Mouse (Mus musculus) limb, embryonic 15.5 days (tissue): Measurements from ENCODE around the gene Mcee. TPM values are rescaled to one million over a fixed set of nuclear protein-coding genes. Genes with fewer than 3 reads are reported as not detected.

ENCODE experiments used
- ATAC-seq: fragments of 200-750 bp; cut with Nextera tagmentation; 2 replicates; pipeline ENCODE4 v1.8.0; 2017; ENCODE audit warnings: low read depth, moderate TSS enrichment; ENCODE audit not compliant: insufficient number of reproducible peaks, low FRiP score, low TSS enrichment
- H3K27ac ChIP-seq: fragments of 300-500 bp; sonication (generic); 2 replicates; pipeline ENCODE4 v1.5.1; 2015; ENCODE audit warnings: moderate library complexity, mild to moderate bottlenecking, inconsistent platforms
- H3K27me3 ChIP-seq: fragments of 300-500 bp; sonication (generic); 2 replicates; pipeline ENCODE4 v1.6.1; 2015; ENCODE audit warnings: inconsistent platforms
- H3K36me3 ChIP-seq: fragments of 300-500 bp; sonication (generic); 2 replicates; pipeline ENCODE4 v1.6.1; 2015; ENCODE audit warnings: inconsistent platforms
- H3K4me1 ChIP-seq: fragments of 300-500 bp; sonication (generic); 2 replicates; pipeline ENCODE4 v1.6.1; 2015; ENCODE audit warnings: inconsistent platforms
- H3K4me2 ChIP-seq: fragments of 300-500 bp; sonication (generic); 2 replicates; pipeline ENCODE4 v1.6.1; 2015; ENCODE audit warnings: mild to moderate bottlenecking, inconsistent platforms
- H3K4me3 ChIP-seq: fragments of 300-500 bp; sonication (generic); 2 replicates; pipeline ENCODE4 v1.5.1; 2015; ENCODE audit warnings: mild to moderate bottlenecking, inconsistent platforms
- H3K9ac ChIP-seq: fragments of 300-500 bp; sonication (generic); 2 replicates; pipeline ENCODE4 v1.6.1; 2015; ENCODE audit warnings: inconsistent platforms
- H3K9me3 ChIP-seq: fragments of 300-500 bp; sonication (generic); 2 replicates; pipeline ENCODE4 v1.6.1; 2016; ENCODE audit warnings: inconsistent platforms
- WGBS: fragments of 180-500 bp; shearing (Covaris S2); methylation state at CpG from one replicate; pipeline ENCODE4 v1.1.7; 2015; 5-methylcytosine and 5-hydroxymethylcytosine counted together
- polyA plus RNA-seq: library from polyadenylated mRNA; unstranded; fragments of >200 nt; fragmentation: Nextera tagmentation; extraction: Ambion mirVana; gene quantifications from 2 replicates; pipeline ENCODE4 v1.2.1, GENCODE M21; 2015

The Mcee gene
- polyA plus RNA-seq, 1 experiment from 2014 or later: 65.5 TPM

GRCm38 (mm10) chr7:64369841-64370240 lies 22.6 kb upstream of the Mcee start:
- peaks cover 46% of the 10 kb centered on the region for H3K36me3 ChIP-seq
- WGBS: 85% methylated on average over 6 of the region's 6 CpGs

GRCm38 (mm10) chr7:64371940-64372878 lies 20.2 kb upstream of the Mcee start:
- 85% methylated on average over 23 of the region's 23 CpGs for WGBS
- H3K9ac ChIP-seq: no peak overlapping the region
- peaks cover 11% of the 10 kb centered on the region for H3K4me1 ChIP-seq
- H3K9me3 ChIP-seq: no peaks in the 10 kb centered on the region
- no peaks in the 10 kb centered on the region for H3K27me3 ChIP-seq
- ATAC-seq: no peak
- H3K36me3 ChIP-seq: peaks cover 33% of the 10 kb centered on the region
- no peak overlapping the region for H3K4me2 ChIP-seq
- H3K4me3 ChIP-seq: peak overlapping the region; percentile 71; the same call in 1 of the 2 replicates
- H3K27ac ChIP-seq: no peak overlapping the region

More at GRCm38 (mm10) chr7:64369841-64370240, 22.6 kb upstream of the Mcee start:
- H3K9ac ChIP-seq: no peak overlapping the region
- no peak overlapping the region for H3K4me3 ChIP-seq
- no peak overlapping the region for H3K27ac ChIP-seq
- no peak overlapping the region for H3K4me2 ChIP-seq
- H3K9me3 ChIP-seq: no peaks in the 10 kb centered on the region
- no peaks in the 10 kb centered on the region for H3K27me3 ChIP-seq
- no peak for ATAC-seq
- H3K4me1 ChIP-seq: peaks cover 11% of the 10 kb centered on the region

GRCm38 (mm10) chr7:64373147-64373829 lies 19.1 kb upstream of the Mcee start:
- no peaks in the 10 kb centered on the region for H3K9me3 ChIP-seq
- H3K9ac ChIP-seq: peak overlapping the region; percentile 57; the same call in 1 of the 2 replicates
- H3K4me1 ChIP-seq: peaks cover 11% of the 10 kb centered on the region
- H3K4me3 ChIP-seq: peak overlapping the region; percentile 71
- 8% methylated on average over 18 of the region's 18 CpGs for WGBS
- peaks cover 38% of the 10 kb centered on the region for H3K36me3 ChIP-seq
- ATAC-seq: no peak
- no peaks in the 10 kb centered on the region for H3K27me3 ChIP-seq
- peak overlapping the region; percentile 98 for H3K27ac ChIP-seq
- H3K4me2 ChIP-seq: peak overlapping the region; percentile 59

GRCm38 (mm10) chr7:64373830-64374562 lies 18.4 kb upstream of the Mcee start, which contains the start of gene Fan1:
Fan1 (minus strand) TSS chr7:64374095.
- Histone ChIP-seq H3K9me3 (no peaks in the 10 kb centered on the region), H3K4me3 (peak within 1 kb of the TSS; percentile 71), H3K9ac (peak within 1 kb of the TSS; percentile 57; the same call in 1 of the 2 replicates), H3K36me3 (peaks cover 38% of the 10 kb centered on the region), H3K4me2 (peak within 1 kb of the TSS; percentile 59), H3K4me1 (peaks cover 11% of the 10 kb centered on the region), H3K27ac (peak within 1 kb of the TSS; percentile 98), H3K27me3 (no peaks in the 10 kb centered on the region)
- WGBS: 4% methylated on average over 27 of the region's 27 CpGs
- ATAC-seq: peak; percentile 92

- no peak for ATAC-seq
- WGBS: 5% methylated on average over 8 of the region's 8 CpGs
- Histone ChIP-seq H3K9me3 (no peaks in the 10 kb centered on the region), H3K4me3 (peak overlapping the region; percentile 67), H3K4me2 (peak overlapping the region; percentile 89), H3K4me1 (peaks cover 12% of the 10 kb centered on the region), H3K27ac (peak overlapping the region; percentile 90), H3K9ac (peak overlapping the region; percentile 46), H3K36me3 (peaks cover 23% of the 10 kb centered on the region), H3K27me3 (no peaks in the 10 kb centered on the region)
These were observed 928 bp upstream of the Mcee start for GRCm38 (mm10) chr7:64391479-64391878.

- ATAC-seq: no peak
- Histone ChIP-seq H3K27ac (peak overlapping the region; percentile 90), H3K4me1 (peaks cover 12% of the 10 kb centered on the region), H3K4me3 (peak overlapping the region; percentile 67), H3K9ac (peak overlapping the region; percentile 72), H3K4me2 (peak overlapping the region; percentile 62), H3K36me3 (peaks cover 15% of the 10 kb centered on the region), H3K27me3 (no peaks in the 10 kb centered on the region), H3K9me3 (no peaks in the 10 kb centered on the region)
- WGBS: 0% methylated on average over 15 of the region's 15 CpGs
These were observed 378 bp downstream of the Mcee start for GRCm38 (mm10) chr7:64392819-64393151.

- Histone ChIP-seq H3K27me3 (no peaks in the 10 kb centered on the region), H3K4me3 (no peak overlapping the region), H3K9me3 (no peaks in the 10 kb centered on the region), H3K27ac (no peak overlapping the region), H3K4me2 (no peak overlapping the region), H3K36me3 (peaks cover 10% of the 10 kb centered on the region; the same call in 1 of the 2 replicates), H3K4me1 (no peaks in the 10 kb centered on the region), H3K9ac (no peak overlapping the region)
- ATAC-seq: no peak
- 91% methylated on average over 1 of the region's 1 CpGs for WGBS
These were observed 8.3 kb downstream of the Mcee start for GRCm38 (mm10) chr7:64400725-64401124.

- WGBS: 81% methylated on average over 4 of the region's 4 CpGs
- peaks cover 10% of the 10 kb centered on the region; the same call in 1 of the 2 replicates for H3K36me3 ChIP-seq
- H3K27me3 ChIP-seq: no peaks in the 10 kb centered on the region
- no peak overlapping the region for H3K4me3 ChIP-seq
- H3K4me1 ChIP-seq: no peaks in the 10 kb centered on the region
- no peak overlapping the region for H3K9ac ChIP-seq
- H3K4me2 ChIP-seq: no peak overlapping the region
- no peaks in the 10 kb centered on the region for H3K9me3 ChIP-seq
- H3K27ac ChIP-seq: no peak overlapping the region
- no peak for ATAC-seq
These were observed 10.0 kb downstream of the Mcee start for GRCm38 (mm10) chr7:64402452-64402851.

- Histone ChIP-seq H3K36me3 (peaks cover 10% of the 10 kb centered on the region; the same call in 1 of the 2 replicates), H3K27ac (no peak overlapping the region), H3K4me1 (no peaks in the 10 kb centered on the region), H3K27me3 (no peaks in the 10 kb centered on the region), H3K4me3 (no peak overlapping the region), H3K4me2 (no peak overlapping the region), H3K9ac (no peak overlapping the region), H3K9me3 (no peaks in the 10 kb centered on the region)
- ATAC-seq: no peak
- WGBS: 89% methylated on average over 8 of the region's 8 CpGs
These were observed 11.6 kb downstream of the Mcee start for GRCm38 (mm10) chr7:64403989-64404388.

- no peak overlapping the region for H3K4me2 ChIP-seq
- 57% methylated on average over 5 of the region's 5 CpGs for WGBS
- H3K4me3 ChIP-seq: no peak overlapping the region
These were observed 32.5 kb downstream of the Mcee start for GRCm38 (mm10) chr7:64424861-64425260.

GRCm38 (mm10) chr7:64439595-64440518 lies 47.5 kb downstream of the Mcee start:
- no peaks in the 10 kb centered on the region for H3K4me1 ChIP-seq
- no peak overlapping the region for H3K4me2 ChIP-seq
- no peak overlapping the region for H3K27ac ChIP-seq
- no peak for ATAC-seq
- no peaks in the 10 kb centered on the region for H3K36me3 ChIP-seq
- H3K9ac ChIP-seq: no peak overlapping the region
- WGBS: 62% methylated on average over 5 of the region's 5 CpGs
- no peak overlapping the region for H3K4me3 ChIP-seq
- H3K27me3 ChIP-seq: no peaks in the 10 kb centered on the region
- H3K9me3 ChIP-seq: no peaks in the 10 kb centered on the region

More at GRCm38 (mm10) chr7:64424861-64425260, 32.5 kb downstream of the Mcee start:
- Histone ChIP-seq H3K9me3 (no peaks in the 10 kb centered on the region), H3K4me1 (no peaks in the 10 kb centered on the region), H3K27me3 (no peaks in the 10 kb centered on the region), H3K36me3 (no peaks in the 10 kb centered on the region), H3K9ac (no peak overlapping the region), H3K27ac (no peak overlapping the region)
- ATAC-seq: no peak
